Mouse (Mus musculus) liver, embryonic 11.5 days (tissue): ENCODE data around the gene Hist1h4f. TPM values are rescaled to one million over a fixed set of nuclear protein-coding genes. Genes with fewer than 3 reads are reported as not detected.
"Not testable (repeated sequence)": the region's sequence is repeated elsewhere in the genome, so short reads cannot be mapped to it uniquely, and the experiment has no call there.

ENCODE experiments used
- ATAC-seq: fragments of 200-750 bp; cut with Nextera tagmentation; replicated peaks from 2 replicates; pipeline ENCODE4 v1.8.0; 2017; ENCODE audit warnings: moderate number of reproducible peaks, mild to moderate bottlenecking, moderate TSS enrichment, moderate library complexity; ENCODE audit not compliant: low FRiP score
- DNase-seq: peaks from one replicate; pipeline ENCODE4 v3.0.0-alpha.2; 2017; ENCODE audit warnings: low spot score
- H3K27ac ChIP-seq: fragments of 300-500 bp; sonication (generic); 2 replicates; pipeline ENCODE4 v1.5.1; 2014; ENCODE audit warnings: mild to moderate bottlenecking, low read depth, low read length, control low read depth
- H3K27me3 ChIP-seq: fragments of 300-500 bp; sonication (generic); replicated peaks from 2 replicates; pipeline ENCODE4 v1.6.1; 2014; ENCODE audit warnings: low read length, mixed read lengths; ENCODE audit not compliant: control insufficient read depth, insufficient read depth
- H3K36me3 ChIP-seq: fragments of 300-500 bp; sonication (generic); 2 replicates; pipeline ENCODE4 v1.6.1; 2014; ENCODE audit warnings: mild to moderate bottlenecking, low read length, moderate library complexity, mixed read lengths; ENCODE audit not compliant: control insufficient read depth, insufficient read depth
- H3K4me1 ChIP-seq: fragments of 300-500 bp; sonication (generic); replicated peaks from 2 replicates; pipeline ENCODE4 v1.6.1; 2014; ENCODE audit warnings: low read length, mixed read lengths; ENCODE audit not compliant: control insufficient read depth, insufficient read depth
- H3K4me2 ChIP-seq: fragments of 300-500 bp; sonication (generic); 2 replicates; pipeline ENCODE4 v1.6.1; 2014; ENCODE audit warnings: mild to moderate bottlenecking, control low read depth, moderate library complexity
- H3K4me3 ChIP-seq: fragments of 300-500 bp; sonication (generic); 2 replicates; pipeline ENCODE4 v1.5.1; 2014; ENCODE audit warnings: low read depth, low read length, control low read depth
- H3K9ac ChIP-seq: fragments of 300-500 bp; sonication (generic); 2 replicates; pipeline ENCODE4 v1.6.1; 2014; ENCODE audit warnings: low read depth, low read length, control low read depth
- H3K9me3 ChIP-seq: fragments of 300-500 bp; sonication (generic); 2 replicates; pipeline ENCODE4 v1.6.1; 2016; ENCODE audit warnings: low read length, inconsistent platforms, mixed read lengths; ENCODE audit not compliant: control insufficient read depth
- WGBS: fragments of 180-500 bp; shearing (Covaris S2); extraction: QIAGEN DNeasy Blood & Tissue Kit; methylation state at CpG from one replicate; pipeline ENCODE4 v1.1.7; 2014; 5-methylcytosine and 5-hydroxymethylcytosine counted together
- polyA plus RNA-seq: library from polyadenylated mRNA; unstranded; fragments of >200 nt; fragmentation: Nextera tagmentation; extraction: Ambion mirVana; gene quantifications from 2 replicates; pipeline ENCODE4 v1.2.1, GENCODE M21; 2014

Gene Hist1h4f
- polyA plus RNA-seq, 1 experiment from 2014 or later = 1.4 TPM

DNA sequence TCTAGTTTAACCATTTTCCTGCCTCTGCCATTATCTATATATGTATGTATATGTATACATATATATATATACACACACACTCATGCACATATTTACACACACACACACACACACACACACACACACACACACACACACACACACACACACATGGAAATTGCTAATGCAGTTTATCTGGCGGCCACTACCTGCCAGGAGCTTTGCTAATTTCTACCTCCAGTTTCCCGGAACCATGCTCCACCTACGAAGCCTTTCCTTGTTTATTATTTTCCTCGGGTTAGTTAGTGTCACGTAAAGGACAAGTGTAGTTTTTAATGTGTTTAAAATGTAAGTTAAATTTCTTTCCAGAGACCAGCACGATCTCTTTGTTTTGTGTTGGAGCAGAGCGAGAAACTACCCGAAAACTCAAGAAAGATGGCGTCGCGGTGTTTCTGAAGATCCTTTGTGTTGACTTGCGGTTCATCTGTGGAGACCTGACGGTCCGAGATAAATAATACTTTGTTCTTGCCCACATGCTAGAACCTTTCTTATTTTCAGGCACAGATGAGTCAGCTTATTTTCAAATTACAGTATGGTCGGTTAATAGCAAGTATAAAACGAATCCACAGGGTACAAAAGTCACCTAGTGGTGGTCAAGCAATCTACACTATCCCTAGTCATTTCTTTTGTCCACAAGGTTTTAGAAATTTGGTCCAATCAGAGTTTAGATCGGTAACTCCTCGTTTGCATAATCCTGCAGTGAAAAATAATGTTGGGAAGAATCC, 11.4 kb upstream of the Hist1h4f start:
- 2% methylated on average over 18 of the region's 18 CpGs for WGBS
- DNase-seq = peak; percentile 44
- ATAC-seq = peak; percentile 34
- peak overlapping the region; percentile 77 for H3K9ac ChIP-seq
- H3K27me3 ChIP-seq = no peaks in the 10 kb centered on the region
- no peaks in the 10 kb centered on the region for H3K9me3 ChIP-seq
- peak overlapping the region; percentile 81 for H3K4me2 ChIP-seq
- no peaks in the 10 kb centered on the region for H3K4me1 ChIP-seq
- no peaks in the 10 kb centered on the region for H3K36me3 ChIP-seq
- H3K4me3 ChIP-seq = peak overlapping the region; percentile 39
- peak overlapping the region; percentile 100 for H3K27ac ChIP-seq

DNA sequence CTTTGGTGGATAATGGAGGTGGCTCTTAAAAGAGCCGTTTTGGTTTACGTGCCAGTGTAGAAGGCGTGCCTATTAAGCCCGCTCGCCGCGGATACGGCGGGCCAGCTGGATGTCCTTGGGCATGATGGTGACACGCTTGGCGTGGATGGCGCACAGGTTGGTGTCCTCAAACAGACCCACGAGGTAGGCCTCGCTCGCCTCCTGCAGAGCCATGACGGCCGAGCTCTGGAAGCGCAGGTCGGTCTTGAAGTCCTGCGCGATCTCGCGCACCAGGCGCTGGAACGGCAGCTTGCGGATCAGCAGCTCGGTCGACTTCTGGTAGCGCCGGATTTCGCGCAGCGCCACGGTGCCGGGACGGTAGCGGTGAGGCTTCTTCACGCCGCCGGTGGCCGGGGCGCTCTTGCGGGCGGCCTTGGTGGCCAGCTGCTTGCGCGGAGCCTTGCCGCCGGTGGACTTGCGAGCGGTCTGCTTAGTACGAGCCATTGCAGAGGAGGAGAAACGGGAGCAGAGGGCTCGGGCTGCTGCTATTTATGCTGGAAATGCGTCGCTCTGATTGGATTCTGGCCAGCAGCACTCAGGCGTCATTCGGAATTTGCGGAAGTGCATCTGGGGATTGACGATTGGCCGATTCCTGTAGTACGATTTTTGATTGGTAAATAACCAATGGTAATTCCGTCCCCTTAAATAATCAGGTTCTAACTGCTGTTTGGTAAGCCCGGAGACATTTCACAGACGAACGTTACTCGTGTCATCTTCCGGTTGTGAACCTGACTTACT, 10.6 kb upstream of the Hist1h4f start, which contains the start of gene Hist1h3e:
Hist1h3e (minus strand) TSS at position 487 of the 777 bp plus-strand sequence.
- H3K9ac ChIP-seq = peak within 1 kb of the TSS; percentile 77
- H3K27ac ChIP-seq = peak within 1 kb of the TSS; percentile 100
- peak within 1 kb of the TSS; percentile 81 for H3K4me2 ChIP-seq
- H3K27me3 ChIP-seq, H3K9me3 ChIP-seq, H3K4me1 ChIP-seq, H3K36me3 ChIP-seq: not testable (repeated sequence)
- peak within 1 kb of the TSS; percentile 39 for H3K4me3 ChIP-seq
- peak; percentile 93 for ATAC-seq
- WGBS = under 1% methylated on average over 55 of the region's 67 CpGs
- peak; percentile 91 for DNase-seq

DNA sequence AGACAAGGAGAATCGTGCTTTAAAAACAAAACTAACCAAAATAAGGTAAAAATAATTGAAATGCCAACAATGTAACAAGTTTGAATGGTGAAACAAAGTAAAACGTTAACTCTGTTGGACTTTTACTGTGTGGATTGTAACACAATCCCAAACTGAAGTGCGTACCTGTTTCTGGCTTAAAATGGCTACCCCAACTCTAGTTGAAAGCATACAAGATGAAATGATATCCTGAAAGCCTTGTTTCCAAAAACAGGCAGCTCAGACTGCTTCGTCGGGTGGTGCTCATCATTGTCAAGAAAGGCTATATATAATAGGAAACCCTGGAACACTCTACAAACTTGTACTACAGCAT, 10.1 kb upstream of the Hist1h4f start:
- H3K27me3 ChIP-seq, ATAC-seq, H3K9me3 ChIP-seq, H3K4me1 ChIP-seq, H3K36me3 ChIP-seq, DNase-seq: not testable (repeated sequence)
- peak overlapping the region; percentile 48 for H3K9ac ChIP-seq
- peak overlapping the region; percentile 100 for H3K27ac ChIP-seq
- peak overlapping the region; percentile 48 for H3K4me2 ChIP-seq
- H3K4me3 ChIP-seq = peak overlapping the region; percentile 37
- WGBS = 0% methylated on average over 2 of the region's 5 CpGs

- not testable (repeated sequence) for H3K27me3 ChIP-seq, H3K4me1 ChIP-seq, ATAC-seq, H3K36me3 ChIP-seq, H3K9me3 ChIP-seq
- Histone ChIP-seq H3K9ac (peak overlapping the region; percentile 50; the same call in 1 of the 2 replicates), H3K27ac (peak overlapping the region; percentile 64), H3K4me2 (peak overlapping the region; percentile 47), H3K4me3 (0 out of 2 replicates have a peak overlapping the region, but pooled peaks have one; percentile 10)
- WGBS = 27% methylated on average over 2 of the region's 2 CpGs
- DNase-seq = peak; percentile 51
Observed at GRCm38 (mm10) chr13:23560699-23561098, 9.3 kb upstream of the Hist1h4f start.

DNA sequence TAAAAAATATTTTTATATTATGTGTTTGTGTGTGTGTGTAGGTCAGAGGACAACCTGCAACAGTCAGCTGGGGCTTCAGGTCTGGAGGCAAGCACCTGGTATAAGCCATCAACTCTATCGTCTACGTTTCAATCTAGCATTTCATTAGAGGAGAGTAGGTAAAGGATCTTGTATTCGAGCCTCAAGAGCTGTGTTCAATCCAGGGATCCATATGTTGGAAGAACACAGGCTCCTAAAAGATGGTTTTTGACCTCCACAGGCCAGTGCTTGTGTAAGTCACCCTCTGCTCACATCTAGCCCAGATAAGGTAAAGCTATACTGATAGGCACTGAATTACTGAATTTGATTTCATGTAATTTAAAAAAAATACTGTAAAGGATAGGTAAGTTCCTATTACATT, 5.5 kb upstream of the Hist1h4f start:
- Histone ChIP-seq H3K4me1 (0 out of 2 replicates have a peak, but pooled peaks cover 7% of the 10 kb centered on the region), H3K27ac (peak overlapping the region; percentile 100), H3K9me3 (no peaks in the 10 kb centered on the region), H3K4me2 (peak overlapping the region; percentile 83), H3K4me3 (peak overlapping the region; percentile 56), H3K36me3 (no peaks in the 10 kb centered on the region), H3K27me3 (no peaks in the 10 kb centered on the region), H3K9ac (peak overlapping the region; percentile 91; the same call in 1 of the 2 replicates)
- DNase-seq = no peak
- no peak for ATAC-seq
- 67% methylated on average over 3 of the region's 3 CpGs for WGBS

GRCm38 (mm10) chr13:23555839-23556416, 4.5 kb upstream of the Hist1h4f start:
- Histone ChIP-seq H3K9ac (peak overlapping the region; percentile 91), H3K4me3 (peak overlapping the region; percentile 56), H3K4me2 (peak overlapping the region; percentile 83), H3K9me3 (no peaks in the 10 kb centered on the region), H3K36me3 (no peaks in the 10 kb centered on the region), H3K4me1 (0 out of 2 replicates have a peak, but pooled peaks cover 8% of the 10 kb centered on the region), H3K27me3 (no peaks in the 10 kb centered on the region), H3K27ac (peak overlapping the region; percentile 100)
- peak; percentile 75 for DNase-seq
- WGBS = under 1% methylated on average over 18 of the region's 18 CpGs
- ATAC-seq = peak; percentile 66

- ATAC-seq = peak; percentile 81
- no peaks in the 10 kb centered on the region for H3K9me3 ChIP-seq
- DNase-seq = peak; percentile 88
Observed at GRCm38 (mm10) chr13:23554925-23555838, 3.7 kb upstream of the Hist1h4f start.

DNA sequence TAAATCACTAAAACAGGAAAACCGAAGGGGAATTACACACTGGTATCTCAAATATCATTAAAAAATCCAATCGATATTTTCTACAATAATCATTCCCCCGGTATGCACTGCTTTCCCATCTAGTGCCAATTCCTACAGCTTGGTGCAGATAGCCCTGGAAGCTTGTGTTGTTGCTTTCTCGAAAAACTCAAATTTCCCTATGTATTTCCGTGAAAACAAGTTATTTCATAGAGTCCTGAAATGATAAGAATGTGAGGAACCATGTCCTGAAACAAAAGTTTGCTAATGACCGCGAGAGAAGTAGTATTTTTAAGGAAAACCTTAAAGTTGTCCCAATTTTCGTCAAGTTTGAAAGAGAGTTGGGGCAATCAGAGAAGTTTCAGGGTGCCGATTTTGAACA, 2.9 kb upstream of the Hist1h4f start:
- WGBS = 21% methylated on average over 9 of the region's 9 CpGs
- DNase-seq (no peak), ATAC-seq (no peak)
- 0 out of 2 replicates have a peak, but pooled peaks cover 13% of the 10 kb centered on the region for H3K4me1 ChIP-seq
- peak overlapping the region; percentile 83 for H3K4me2 ChIP-seq
- H3K4me3 ChIP-seq = peak overlapping the region; percentile 56
- no peaks in the 10 kb centered on the region for H3K9me3 ChIP-seq
- no peaks in the 10 kb centered on the region for H3K27me3 ChIP-seq
- no peaks in the 10 kb centered on the region for H3K36me3 ChIP-seq
- H3K9ac ChIP-seq = peak overlapping the region; percentile 91
- peak overlapping the region; percentile 100 for H3K27ac ChIP-seq

More at GRCm38 (mm10) chr13:23554925-23555838, 3.7 kb upstream of the Hist1h4f start:
- Histone ChIP-seq H3K9ac (peak overlapping the region; percentile 91), H3K4me1 (0 out of 2 replicates have a peak, but pooled peaks cover 13% of the 10 kb centered on the region), H3K4me3 (peak overlapping the region; percentile 56), H3K4me2 (peak overlapping the region; percentile 83), H3K27me3 (no peaks in the 10 kb centered on the region), H3K36me3 (no peaks in the 10 kb centered on the region), H3K27ac (peak overlapping the region; percentile 100)
- under 1% methylated on average over 54 of the region's 54 CpGs for WGBS
